Mouse (Mus musculus): ENCODE results near the gene 4930480E11Rik.
"Not testable (repeated sequence)": the region's sequence is repeated elsewhere in the genome, so short reads cannot be mapped to it uniquely, and the experiment has no call there.

4930480E11Rik gene

DNA sequence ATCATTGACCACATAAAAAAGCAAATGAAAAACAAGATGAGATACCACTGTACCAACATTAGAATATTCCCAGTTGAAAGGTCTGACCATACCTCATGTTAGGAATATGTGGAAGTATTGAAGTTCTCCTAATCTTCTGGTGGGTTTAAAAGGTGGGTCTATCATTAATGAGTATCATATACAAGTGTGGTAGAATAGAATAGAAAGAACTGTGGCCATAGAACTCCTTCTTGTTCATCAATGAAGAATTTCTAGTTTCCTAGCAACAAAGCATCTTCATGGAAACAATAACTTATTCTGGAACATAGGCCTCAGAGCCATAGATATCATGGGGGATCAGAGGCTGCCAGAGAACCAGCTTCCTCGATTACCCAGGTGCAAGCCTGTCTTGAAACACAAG is at the start of gene 4930480E11Rik:
Gene 4930480E11Rik, plus strand, starts transcription at position 301 of the 400 bp plus-strand sequence.
- no peak for DNase-seq (ENCODE audit: low read depth, low spot score)

DNA sequence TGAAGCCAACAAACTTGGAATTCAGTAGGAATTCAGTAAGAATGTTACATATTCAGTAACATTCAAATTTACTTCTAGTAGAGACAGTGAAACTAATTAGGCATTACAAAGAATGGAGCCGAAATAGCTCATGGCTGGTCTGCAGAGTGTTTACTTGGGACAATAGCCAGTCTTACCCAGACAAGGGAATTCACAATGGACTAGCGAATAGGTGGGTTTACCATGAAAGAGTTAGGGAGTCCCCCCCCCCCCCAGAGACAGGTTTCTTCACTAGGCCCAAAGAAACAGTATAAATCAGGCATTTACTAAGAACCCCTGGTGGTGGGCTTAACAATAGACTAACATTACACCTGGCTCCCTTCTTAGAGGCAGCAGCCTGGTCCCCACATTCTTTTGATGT is 33.9 kb downstream of the 4930480E11Rik start:
- not testable (repeated sequence) for DNase-seq (ENCODE audit: low read depth, low spot score)

All from forelimb bud, embryonic 11.5 days (tissue).